Mouse (Mus musculus) forebrain, embryonic 14.5 days (tissue): ENCODE data around the gene Prkcd. TPM values are rescaled to one million over a fixed set of nuclear protein-coding genes. Genes with fewer than 3 reads are reported as not detected.

Experiments
- ATAC-seq: fragments of 200-750 bp; cut with Nextera tagmentation; 2 replicates; pipeline ENCODE4 v1.8.0; 2017; ENCODE audit warnings: mild to moderate bottlenecking, moderate library complexity
- DNase-seq: peaks from one replicate; pipeline ENCODE4 v3.0.0-alpha.2; 2015; ENCODE audit warnings: low spot score
- H3K27ac ChIP-seq: fragments of 300-500 bp; sonication (generic); 2 replicates; pipeline ENCODE4 v1.5.1; 2014; ENCODE audit warnings: low read depth, mild to moderate bottlenecking, control low read depth, low read length, moderate library complexity
- H3K27me3 ChIP-seq: fragments of 300-500 bp; sonication (generic); replicated peaks from 2 replicates; pipeline ENCODE4 v1.6.1; 2014; ENCODE audit warnings: low read length, control low read depth, mixed read lengths; ENCODE audit not compliant: control insufficient read depth, insufficient read depth
- H3K36me3 ChIP-seq: fragments of 300-500 bp; sonication (generic); 2 replicates; pipeline ENCODE4 v1.6.1; 2014; ENCODE audit warnings: low read length, control low read depth; ENCODE audit not compliant: control insufficient read depth, insufficient read depth
- H3K4me1 ChIP-seq: fragments of 300-500 bp; sonication (generic); 2 replicates; pipeline ENCODE4 v1.6.1; 2014; ENCODE audit warnings: antibody characterized with exemption, low read length, control low read depth; ENCODE audit not compliant: control insufficient read depth, insufficient read depth
- H3K4me2 ChIP-seq: fragments of 300-500 bp; sonication (generic); 2 replicates; pipeline ENCODE4 v1.6.1; 2014; ENCODE audit warnings: mild to moderate bottlenecking, control low read depth, low read length
- H3K4me3 ChIP-seq: fragments of 300-500 bp; sonication (generic); 2 replicates; pipeline ENCODE4 v1.5.1; 2014; ENCODE audit warnings: low read depth, low read length, control low read depth
- H3K9ac ChIP-seq: fragments of 300-500 bp; sonication (generic); 2 replicates; pipeline ENCODE4 v1.6.1; 2014; ENCODE audit warnings: mild to moderate bottlenecking, low read length, control low read depth, moderate library complexity
- H3K9me3 ChIP-seq: fragments of 300-500 bp; sonication (generic); replicated peaks from 2 replicates; pipeline ENCODE4 v1.6.1; 2016; ENCODE audit warnings: low read length, control low read depth, mixed read lengths; ENCODE audit not compliant: control insufficient read depth
- WGBS: fragments of 180-500 bp; shearing (Covaris S2); extraction: QIAGEN DNeasy Blood & Tissue Kit; methylation state at CpG from one replicate; pipeline ENCODE4 v1.1.7; 2014; 5-methylcytosine and 5-hydroxymethylcytosine counted together
- polyA plus RNA-seq: library from polyadenylated mRNA; unstranded; fragments of >200 nt; fragmentation: Nextera tagmentation; extraction: Ambion mirVana; gene quantifications from 2 replicates; pipeline ENCODE4 v1.2.1, GENCODE M21; 2014

Prkcd gene
- 17.9 and 19.5 TPM in 2 replicates for polyA plus RNA-seq

DNA sequence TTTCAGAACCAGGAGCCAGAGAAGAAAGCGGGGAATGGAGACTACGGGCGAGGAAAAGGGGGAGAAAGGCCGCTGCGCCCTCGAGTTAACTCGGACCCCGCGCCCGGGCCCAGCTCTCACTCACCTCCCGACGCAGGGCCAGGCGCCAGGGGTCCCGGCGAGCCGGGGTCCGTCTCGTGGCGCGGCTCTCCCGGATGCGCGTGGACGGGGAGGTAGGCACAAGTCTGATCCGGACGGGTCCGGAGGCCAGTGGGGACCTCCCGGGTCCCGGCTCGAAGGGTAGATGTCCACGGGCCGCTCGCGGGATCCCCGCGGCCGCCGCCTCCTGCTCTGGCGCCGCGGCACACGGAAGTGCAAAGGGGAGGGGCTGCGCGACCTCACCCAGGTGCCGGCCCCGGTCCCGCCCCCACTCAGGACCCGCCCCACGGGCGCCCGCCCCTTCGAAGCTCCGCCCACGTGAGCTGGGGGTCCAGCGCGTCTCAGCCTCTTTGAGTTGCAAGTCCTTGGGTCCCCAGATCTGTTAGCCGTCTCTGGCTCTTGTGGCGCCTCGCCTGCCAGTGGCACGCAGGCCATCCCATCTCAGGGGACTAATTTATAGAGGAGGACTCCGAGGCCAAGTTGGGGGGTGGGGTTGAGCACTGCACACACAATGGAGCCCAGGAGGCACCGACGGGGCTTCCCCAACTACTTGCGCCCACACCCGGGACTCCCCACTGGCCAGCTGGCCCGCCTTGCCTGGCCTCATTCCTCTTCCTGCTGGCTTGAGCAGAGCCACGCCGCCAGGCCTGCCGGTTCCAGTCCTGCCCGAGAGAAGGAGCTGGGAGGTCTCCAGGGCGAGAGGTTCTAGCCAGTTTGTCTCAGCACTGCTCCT, at the start of gene Prkcd:
Gene Prkcd (minus strand): TSS at position 355 of the 871 bp plus-strand sequence.
- under 1% methylated on average over 71 of the region's 71 CpGs for WGBS
- Histone ChIP-seq H3K27ac (no peak within 1 kb of the TSS), H3K4me3 (peak within 1 kb of the TSS; percentile 56), H3K27me3 (no peaks in the 10 kb centered on the region; the same call in 1 of the 2 replicates), H3K4me1 (0 out of 2 replicates have a peak, but pooled peaks cover 4% of the 10 kb centered on the region), H3K36me3 (no peaks in the 10 kb centered on the region), H3K9ac (peak within 1 kb of the TSS; percentile 65), H3K9me3 (no peaks in the 10 kb centered on the region), H3K4me2 (peak within 1 kb of the TSS; percentile 68)
- DNase-seq (peak; percentile 69), ATAC-seq (peak; percentile 82)

- H3K4me2 ChIP-seq = no peak overlapping the region
- DNase-seq (no peak), ATAC-seq (no peak)
- H3K4me3 ChIP-seq = no peak overlapping the region
- H3K9ac ChIP-seq = no peak overlapping the region
- no peaks in the 10 kb centered on the region for H3K9me3 ChIP-seq
- H3K36me3 ChIP-seq = peaks cover 49% of the 10 kb centered on the region
- no peak overlapping the region for H3K27ac ChIP-seq
- no peaks in the 10 kb centered on the region for H3K27me3 ChIP-seq
- H3K4me1 ChIP-seq = no peaks in the 10 kb centered on the region
- 67% methylated on average over 6 of the region's 6 CpGs for WGBS
These were observed 48.9 kb upstream of the Prkcd start for GRCm38 (mm10) chr14:30674947-30675346.

GRCm38 (mm10) chr14:30671986-30672312, 45.9 kb upstream of the Prkcd start:
- Histone ChIP-seq H3K36me3 (peaks cover 50% of the 10 kb centered on the region), H3K4me1 (no peaks in the 10 kb centered on the region), H3K4me2 (no peak overlapping the region), H3K9ac (no peak overlapping the region), H3K27ac (no peak overlapping the region), H3K27me3 (no peaks in the 10 kb centered on the region), H3K9me3 (no peaks in the 10 kb centered on the region), H3K4me3 (no peak overlapping the region)
- ATAC-seq = peak; percentile 85
- 10% methylated on average over 3 of the region's 3 CpGs for WGBS
- peak; percentile 92 for DNase-seq

- Histone ChIP-seq H3K27me3 (no peaks in the 10 kb centered on the region), H3K9ac (no peak overlapping the region), H3K9me3 (no peaks in the 10 kb centered on the region), H3K4me1 (no peaks in the 10 kb centered on the region), H3K4me3 (no peak overlapping the region), H3K27ac (no peak overlapping the region), H3K36me3 (peaks cover 50% of the 10 kb centered on the region), H3K4me2 (no peak overlapping the region)
- 71% methylated on average over 15 of the region's 15 CpGs for WGBS
- peak; percentile 2 for DNase-seq
- ATAC-seq = no peak
These were observed 45.3 kb upstream of the Prkcd start for GRCm38 (mm10) chr14:30671095-30671985.

DNA sequence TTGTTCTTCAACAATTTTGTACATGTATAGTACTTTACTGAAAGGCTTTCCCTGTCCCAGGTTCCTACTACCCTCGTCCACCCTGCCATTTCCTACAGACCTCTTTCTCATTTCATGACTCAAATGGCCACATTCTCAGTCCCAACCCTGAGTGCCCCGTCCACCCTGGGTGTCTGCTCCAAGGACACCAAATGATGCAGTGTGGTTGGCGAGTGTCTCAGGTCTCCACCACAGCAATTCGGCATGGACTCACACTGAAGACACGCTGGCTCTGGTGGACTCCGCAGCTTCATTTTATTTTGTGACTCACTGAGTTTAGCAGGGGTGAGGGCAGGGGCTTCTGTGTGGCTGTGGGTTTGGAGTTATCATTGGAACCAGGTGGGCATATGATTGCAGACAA, 44.2 kb upstream of the Prkcd start:
- no peak overlapping the region for H3K4me3 ChIP-seq
- DNase-seq = no peak
- WGBS = 96% methylated on average over 6 of the region's 6 CpGs
- no peak overlapping the region for H3K27ac ChIP-seq
- no peaks in the 10 kb centered on the region for H3K9me3 ChIP-seq
- H3K4me1 ChIP-seq = no peaks in the 10 kb centered on the region
- H3K36me3 ChIP-seq = peaks cover 55% of the 10 kb centered on the region
- no peak overlapping the region for H3K9ac ChIP-seq
- ATAC-seq = no peak
- H3K27me3 ChIP-seq = no peaks in the 10 kb centered on the region
- no peak overlapping the region for H3K4me2 ChIP-seq

DNA sequence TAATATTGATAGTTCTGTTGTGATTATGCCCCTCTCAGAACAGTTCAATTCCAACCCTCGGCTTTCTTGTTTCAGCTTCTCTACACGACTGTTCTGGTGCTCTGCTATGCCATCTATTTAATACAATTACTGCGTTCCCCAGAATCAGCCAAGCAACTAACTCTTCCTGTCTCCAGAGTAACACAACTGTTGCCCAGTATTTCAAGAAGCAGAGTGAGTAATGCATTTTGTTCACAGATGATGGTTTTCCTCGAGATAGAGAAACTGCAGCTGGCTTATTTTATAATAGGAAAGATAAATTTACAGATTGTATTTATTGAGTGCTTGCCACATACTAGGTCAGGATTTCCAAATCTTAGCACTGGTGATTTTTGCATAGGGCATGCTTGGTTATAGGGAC, 40.6 kb upstream of the Prkcd start:
- Histone ChIP-seq H3K4me3 (no peak overlapping the region), H3K27ac (no peak overlapping the region), H3K9ac (no peak overlapping the region), H3K4me2 (no peak overlapping the region), H3K9me3 (no peaks in the 10 kb centered on the region), H3K27me3 (no peaks in the 10 kb centered on the region), H3K36me3 (peaks cover 65% of the 10 kb centered on the region), H3K4me1 (no peaks in the 10 kb centered on the region)
- ATAC-seq = no peak
- DNase-seq = no peak
- WGBS = 87% methylated on average over 4 of the region's 4 CpGs

- H3K9me3 ChIP-seq = no peaks in the 10 kb centered on the region
- no peak overlapping the region for H3K9ac ChIP-seq
- peaks cover 68% of the 10 kb centered on the region for H3K36me3 ChIP-seq
- DNase-seq (no peak), ATAC-seq (no peak)
- H3K4me3 ChIP-seq = no peak overlapping the region
- no peak overlapping the region for H3K27ac ChIP-seq
- H3K4me2 ChIP-seq = no peak overlapping the region
- H3K4me1 ChIP-seq = no peaks in the 10 kb centered on the region
- 80% methylated on average over 3 of the region's 3 CpGs for WGBS
- H3K27me3 ChIP-seq = no peaks in the 10 kb centered on the region
These were observed 40.1 kb upstream of the Prkcd start for GRCm38 (mm10) chr14:30666061-30666460.

GRCm38 (mm10) chr14:30655531-30655930, 29.5 kb upstream of the Prkcd start:
- 0 out of 2 replicates have a peak, but pooled peaks cover 6% of the 10 kb centered on the region for H3K36me3 ChIP-seq
- DNase-seq (no peak), ATAC-seq (no peak)
- no peak overlapping the region for H3K4me2 ChIP-seq
- WGBS = 81% methylated on average over 1 of the region's 1 CpGs
- no peak overlapping the region for H3K9ac ChIP-seq
- no peak overlapping the region for H3K4me3 ChIP-seq
- peaks cover 6% of the 10 kb centered on the region for H3K4me1 ChIP-seq
- no peaks in the 10 kb centered on the region for H3K9me3 ChIP-seq
- no peak overlapping the region for H3K27ac ChIP-seq
- H3K27me3 ChIP-seq = no peaks in the 10 kb centered on the region
